Mouse (Mus musculus): ENCODE measurements around the gene Wrap53. TPM values are rescaled to one million over a fixed set of nuclear protein-coding genes. Genes with fewer than 3 reads are reported as not detected.

Wrap53 gene
- total RNA-seq, 1 experiment from 2014 or later: 8.0 TPM

Other genes starting within 250 kb of the Wrap53 start
- gene Rnf227, start 239.8 kb downstream of the Wrap53 start, total RNA-seq (2017): 8.3 and 9.0 TPM in 2 replicates
- 64.5 and 68.0 TPM in 2 replicates for gene Chd3, start 210.8 kb downstream of the Wrap53 start, total RNA-seq (2017)
- gene Naa38, start 184.8 kb downstream of the Wrap53 start, total RNA-seq (2017): 181 and 216 TPM in 2 replicates
- 35.5 and 37.6 TPM in 2 replicates for gene Cyb5d1, start 184.6 kb downstream of the Wrap53 start, total RNA-seq (2017)
- gene Tmem88, start 182.0 kb downstream of the Wrap53 start, total RNA-seq (2017): 0.46 TPM in 1 of 2 replicates, not detected in the other
- 3.5 and 6.6 TPM in 2 replicates for gene Kdm6b, start 166.6 kb downstream of the Wrap53 start, total RNA-seq (2017)
- 0.68 TPM in 1 of 2 replicates, not detected in the other for gene Dnah2, start 31.1 kb downstream of the Wrap53 start, total RNA-seq (2017)
- 0.55 TPM in 1 of 2 replicates, not detected in the other for gene Efnb3, start 20.1 kb downstream of the Wrap53 start, total RNA-seq (2017)
- 78.8 and 104 TPM in 2 replicates for gene Trp53, start 104 bp upstream of the Wrap53 start, total RNA-seq (2017)
- 16.9 and 26.2 TPM in 2 replicates for gene Atp1b2, start 25.7 kb upstream of the Wrap53 start, total RNA-seq (2017)
- not detected in 2 replicates for gene Shbg, start 37.6 kb upstream of the Wrap53 start, total RNA-seq (2017)
- not detected in 2 replicates for gene Sat2, start 41.8 kb upstream of the Wrap53 start, total RNA-seq (2017)
- 38.9 and 44.1 TPM in 2 replicates for gene Fxr2, start 52.7 kb upstream of the Wrap53 start, total RNA-seq (2017)
- 0.87 TPM in 1 of 2 replicates, not detected in the other for gene Sox15, start 75.1 kb upstream of the Wrap53 start, total RNA-seq (2017)
- 51.8 and 56.8 TPM in 2 replicates for gene Mpdu1, start 82.4 kb upstream of the Wrap53 start, total RNA-seq (2017)
- gene Cd68, start 85.9 kb upstream of the Wrap53 start, total RNA-seq (2017): 11.0 and 29.0 TPM in 2 replicates
- gene Eif4a1, start 92.2 kb upstream of the Wrap53 start, total RNA-seq (2017): 895 and 933 TPM in 2 replicates
- gene Senp3, start 101.8 kb upstream of the Wrap53 start, total RNA-seq (2017): 75.7 and 92.7 TPM in 2 replicates
- 7.7 and 11.1 TPM in 2 replicates for gene Tnfsf13, start 105.5 kb upstream of the Wrap53 start, total RNA-seq (2017)
- gene Tnfsf12, start 115.6 kb upstream of the Wrap53 start, total RNA-seq (2017): not detected in 2 replicates
- gene Tnfsfm13, start 115.8 kb upstream of the Wrap53 start, total RNA-seq (2017): 2.1 and 3.0 TPM in 2 replicates
- 59.3 and 132 TPM in 2 replicates for gene Polr2a, start 178.4 kb upstream of the Wrap53 start, total RNA-seq (2017)
- gene Slc35g3, start 181.7 kb upstream of the Wrap53 start, total RNA-seq (2017): not detected in 2 replicates
- gene Zbtb4, start 185.7 kb upstream of the Wrap53 start, total RNA-seq (2017): 2.2 and 2.6 TPM in 2 replicates
- 0.27 and 1.5 TPM in 2 replicates for gene Chrnb1, start 215.7 kb upstream of the Wrap53 start, total RNA-seq (2017)
- 2.5 TPM in 1 of 2 replicates, not detected in the other for gene Fgf11, start 221.6 kb upstream of the Wrap53 start, total RNA-seq (2017)
- not detected in 2 replicates for gene Tmem102, start 225.4 kb upstream of the Wrap53 start, total RNA-seq (2017)
- gene Gm39566, start 235.0 kb upstream of the Wrap53 start, total RNA-seq (2017): not detected in 2 replicates
- gene Spem2, start 238.2 kb upstream of the Wrap53 start, total RNA-seq (2017): not detected in 2 replicates
- not detected in 2 replicates for gene Spem1, start 241.9 kb upstream of the Wrap53 start, total RNA-seq (2017)